Mouse (Mus musculus): ENCODE measurements around the gene Tyrobp.

DNA sequence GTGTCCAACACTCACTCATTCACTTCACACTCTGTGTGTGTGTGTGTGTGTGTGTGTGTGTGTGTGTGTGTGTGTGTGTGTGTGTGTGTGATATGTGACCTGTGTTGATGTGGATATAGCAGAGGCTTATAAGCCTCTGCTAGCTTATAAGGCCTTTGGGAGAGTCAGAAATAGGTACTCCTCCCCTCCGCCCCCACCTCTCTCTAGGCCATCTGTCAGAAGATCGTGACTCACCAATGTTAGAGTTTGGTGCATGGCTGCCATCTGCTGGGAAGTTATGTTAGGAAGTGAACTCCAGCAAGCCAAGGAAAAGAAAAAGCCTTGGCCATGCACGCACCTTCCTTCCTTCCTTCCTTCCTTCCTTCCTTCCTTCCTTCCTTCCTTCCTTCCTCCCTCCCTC lies 18.2 kb downstream of the Tyrobp start:
- no peak for TF ChIP-seq CTCF (IDR thresholded peaks at IDR 0.05; ENCODE audit: insufficient read depth, low read depth, low read length)
- TF ChIP-seq POLR2A (IDR thresholded peaks at IDR 0.05; ENCODE audit: insufficient read depth, low read depth, low read length), result no peak
